Mouse (Mus musculus): ENCODE measurements around the gene Gm20388.

GRCm38 (mm10) chr8:119910547-119911257 lies at the start of gene Gm20388:
- peak; percentile 56; the same call in 1 of the 2 replicates for TF ChIP-seq HCFC1 (IDR thresholded peaks at IDR 0.05; ENCODE audit: borderline replicate concordance, insufficient read depth, low read length)
- TF ChIP-seq ZC3H11A (IDR thresholded peaks at IDR 0.05; ENCODE audit: borderline replicate concordance, low read depth, low read length) = no peak
